Mouse (Mus musculus): ENCODE data around the gene Hoxa10.

- TF ChIP-seq POLR2A (IDR thresholded peaks at IDR 0.05; ENCODE audit: low read depth, low read length) (no peak), CTCF (IDR thresholded peaks at IDR 0.05; ENCODE audit: borderline replicate concordance, insufficient read depth, low read length) (no peak)
These were observed 49.5 kb downstream of the Hoxa10 start, which contains the start of gene Hoxa4 for GRCm38 (mm10) chr6:52190906-52191810.

Measured in embryonic fibroblast, embryonic 13.5 days (primary cell).